Comparison of ENCODE assay signal across 20 mouse cellular contexts in genomic region chr10:37409749-37410148, GRCm38 (mm10).
DNase-seq lines count a peak whose midpoint lies in the region; ATAC-seq lines count a peak whose summit lies in the region.
"Had no signal": no experiment of that assay in that cellular context is flagged by ENCODE, and none has a peak within 500 bp of the region (broad histone marks: within the 10 kb centered on the region; RNA-seq: fewer than 3 reads in every experiment).

No protein-coding gene starts in this region.

- no peak overlapping the region for H3K4me3 ChIP-seq in embryonic facial prominence, embryonic 14.5 days (ENCODE audit: low read depth, low read length)
- H3K4me3 ChIP-seq in embryonic facial prominence, embryonic 10.5 days: no peak overlapping the region
- H3K4me3 ChIP-seq in forebrain, embryonic 16.5 days (replicated peaks; ENCODE audit: low read length): no peak overlapping the region
- H3K4me3 ChIP-seq in forebrain, embryonic 10.5 days: no peak overlapping the region
- H3K4me3 ChIP-seq in midbrain, embryonic 11.5 days (ENCODE audit: low read depth, low read length): no peak overlapping the region
- H3K4me3 ChIP-seq in midbrain, embryonic 15.5 days: no peak overlapping the region
- H3K4me3 ChIP-seq: embryonic facial prominence, embryonic 15.5 days; erythroblast, embryonic 14.5 days; gastrocnemius, adult 2 months; heart, embryonic 12.5 days; hindbrain, embryonic 10.5 days; intestine, embryonic 15.5 days had no signal

- no peaks in the 10 kb centered on the region for H3K4me1 ChIP-seq in embryonic facial prominence, embryonic 14.5 days (ENCODE audit: control insufficient read depth, insufficient read depth, low read length)
- no peaks in the 10 kb centered on the region for H3K4me1 ChIP-seq in embryonic facial prominence, embryonic 10.5 days
- H3K4me1 ChIP-seq in forebrain, embryonic 16.5 days (replicated peaks; ENCODE audit: control insufficient read depth, insufficient read depth, low read length): no peaks in the 10 kb centered on the region
- H3K4me1 ChIP-seq in forebrain, embryonic 10.5 days: no peaks in the 10 kb centered on the region
- H3K4me1 ChIP-seq in midbrain, embryonic 11.5 days (ENCODE audit: control insufficient read depth, insufficient read depth, low read length): no peaks in the 10 kb centered on the region
- no peaks in the 10 kb centered on the region for H3K4me1 ChIP-seq in midbrain, embryonic 15.5 days
- H3K4me1 ChIP-seq: embryonic facial prominence, embryonic 15.5 days; heart, embryonic 12.5 days; hindbrain, embryonic 10.5 days; intestine, embryonic 15.5 days had no signal

- no peaks in the 10 kb centered on the region for H3K9me3 ChIP-seq in embryonic facial prominence, embryonic 14.5 days (ENCODE audit: control insufficient read depth, low read length)
- no peaks in the 10 kb centered on the region for H3K9me3 ChIP-seq in embryonic facial prominence, embryonic 10.5 days
- no peaks in the 10 kb centered on the region for H3K9me3 ChIP-seq in forebrain, embryonic 16.5 days (ENCODE audit: control insufficient read depth, low read length)
- H3K9me3 ChIP-seq in forebrain, embryonic 10.5 days: no peaks in the 10 kb centered on the region
- no peaks in the 10 kb centered on the region for H3K9me3 ChIP-seq in midbrain, embryonic 11.5 days (ENCODE audit: control insufficient read depth, low read length)
- H3K9me3 ChIP-seq in midbrain, embryonic 15.5 days: no peaks in the 10 kb centered on the region
- H3K9me3 ChIP-seq: embryonic facial prominence, embryonic 15.5 days; G1E; heart, embryonic 12.5 days; hindbrain, embryonic 10.5 days; intestine, embryonic 15.5 days had no signal

- H3K4me2 ChIP-seq in embryonic facial prominence, embryonic 14.5 days (ENCODE audit: low read depth, low read length): no peak overlapping the region
- no peak overlapping the region for H3K4me2 ChIP-seq in forebrain, embryonic 16.5 days (ENCODE audit: low read length)
- H3K4me2 ChIP-seq in midbrain, embryonic 11.5 days: no peak overlapping the region
- H3K4me2 ChIP-seq in midbrain, embryonic 15.5 days: no peak overlapping the region
- H3K4me2 ChIP-seq: embryonic facial prominence, embryonic 15.5 days; heart, embryonic 12.5 days; intestine, embryonic 15.5 days had no signal

- 24% methylated on average over 1 of the region's 1 CpGs for WGBS in embryonic facial prominence, embryonic 14.5 days
- 50% methylated on average over 1 of the region's 1 CpGs for WGBS in embryonic facial prominence, embryonic 10.5 days
- 25% methylated on average over 1 of the region's 1 CpGs for WGBS in forebrain, embryonic 16.5 days
- 59% methylated on average over 1 of the region's 1 CpGs for WGBS in forebrain, embryonic 10.5 days
- 59% methylated on average over 1 of the region's 1 CpGs for WGBS in midbrain, embryonic 11.5 days
- 29% methylated on average over 1 of the region's 1 CpGs for WGBS in midbrain, embryonic 15.5 days

- no peak for ATAC-seq in embryonic facial prominence, embryonic 14.5 days (ENCODE audit: low read depth)
- ATAC-seq in forebrain, embryonic 16.5 days: peak; percentile 81
- 0 out of 2 replicates have a peak, but pooled peaks have one; percentile 54 for ATAC-seq in midbrain, embryonic 11.5 days (ENCODE audit: low FRiP score)
- no peak for ATAC-seq in midbrain, embryonic 15.5 days (replicated peaks)
- ATAC-seq: CD4-positive, CD25-positive, alpha-beta regulatory T cell, adult 4 months; intestine, embryonic 15.5 days had no signal

- peak; percentile 18 for DNase-seq in cerebellum, adult 9-10 months
- no peak for DNase-seq in cerebellum, postnatal 4 days (ENCODE audit: low spot score in 2 of 2)
- peak; percentile 28 for DNase-seq in embryonic facial prominence, embryonic 14.5 days (ENCODE audit: low spot score)
- no peak for DNase-seq in embryonic facial prominence, embryonic 10.5 days (ENCODE audit: low spot score)
- no peak for DNase-seq in forebrain, embryonic 10.5 days (ENCODE audit: extremely low spot score, low spot score)
- DNase-seq in midbrain, embryonic 11.5 days (ENCODE audit: low spot score, missing footprints): no peak
- DNase-seq: adrenal gland, postnatal 10 days; B cell, adult 2 months; gastrocnemius, adult 2 months; gastrocnemius, postnatal 25 days; kidney, adult 18-20 months had no signal

- no peaks in the 10 kb centered on the region for H3K27me3 ChIP-seq in embryonic facial prominence, embryonic 14.5 days (replicated peaks; ENCODE audit: control insufficient read depth, insufficient read depth, low read length)
- H3K27me3 ChIP-seq in embryonic facial prominence, embryonic 10.5 days (replicated peaks; ENCODE audit: low read depth, poor library complexity, severe bottlenecking): no peaks in the 10 kb centered on the region
- H3K27me3 ChIP-seq in forebrain, embryonic 16.5 days (replicated peaks; ENCODE audit: control insufficient read depth, insufficient read depth, low read length): no peaks in the 10 kb centered on the region
- no peaks in the 10 kb centered on the region for H3K27me3 ChIP-seq in forebrain, embryonic 10.5 days (ENCODE audit: poor library complexity, severe bottlenecking)
- H3K27me3 ChIP-seq in midbrain, embryonic 11.5 days (ENCODE audit: control insufficient read depth, insufficient read depth, low read length): no peaks in the 10 kb centered on the region
- H3K27me3 ChIP-seq in midbrain, embryonic 15.5 days (replicated peaks): no peaks in the 10 kb centered on the region
- H3K27me3 ChIP-seq: embryonic facial prominence, embryonic 15.5 days; heart, embryonic 12.5 days; intestine, embryonic 15.5 days had no signal

- H3K9ac ChIP-seq in embryonic facial prominence, embryonic 14.5 days (ENCODE audit: low read depth, low read length): no peak overlapping the region
- no peak overlapping the region for H3K9ac ChIP-seq in forebrain, embryonic 16.5 days (replicated peaks; ENCODE audit: low read depth, low read length)
- no peak overlapping the region for H3K9ac ChIP-seq in midbrain, embryonic 11.5 days (ENCODE audit: low read length)
- no peak overlapping the region for H3K9ac ChIP-seq in midbrain, embryonic 15.5 days
- H3K9ac ChIP-seq: embryonic facial prominence, embryonic 15.5 days; heart, embryonic 12.5 days; intestine, embryonic 15.5 days had no signal

- H3K36me3 ChIP-seq in embryonic facial prominence, embryonic 14.5 days (ENCODE audit: control insufficient read depth, insufficient read depth, low read length): no peaks in the 10 kb centered on the region
- H3K36me3 ChIP-seq in embryonic facial prominence, embryonic 10.5 days (replicated peaks): no peaks in the 10 kb centered on the region
- no peaks in the 10 kb centered on the region for H3K36me3 ChIP-seq in forebrain, embryonic 16.5 days (ENCODE audit: control insufficient read depth, insufficient read depth)
- no peaks in the 10 kb centered on the region for H3K36me3 ChIP-seq in forebrain, embryonic 10.5 days (replicated peaks)
- no peaks in the 10 kb centered on the region for H3K36me3 ChIP-seq in midbrain, embryonic 11.5 days (ENCODE audit: control insufficient read depth, insufficient read depth, low read length)
- H3K36me3 ChIP-seq in midbrain, embryonic 15.5 days (replicated peaks): no peaks in the 10 kb centered on the region
- H3K36me3 ChIP-seq: embryonic facial prominence, embryonic 15.5 days; G1E; heart, embryonic 12.5 days; hindbrain, embryonic 10.5 days; intestine, embryonic 15.5 days had no signal

- no peak overlapping the region for H3K27ac ChIP-seq in embryonic facial prominence, embryonic 14.5 days (replicated peaks; ENCODE audit: low read depth, low read length)
- H3K27ac ChIP-seq in embryonic facial prominence, embryonic 10.5 days (replicated peaks): no peak overlapping the region
- no peak overlapping the region for H3K27ac ChIP-seq in forebrain, embryonic 16.5 days (ENCODE audit: low read length)
- H3K27ac ChIP-seq in forebrain, embryonic 10.5 days: no peak overlapping the region
- H3K27ac ChIP-seq in midbrain, embryonic 11.5 days (ENCODE audit: low read depth, low read length): no peak overlapping the region
- H3K27ac ChIP-seq in midbrain, embryonic 15.5 days: no peak overlapping the region
- H3K27ac ChIP-seq: embryonic facial prominence, embryonic 15.5 days; gastrocnemius, adult 2 months; hindbrain, embryonic 10.5 days; intestine, embryonic 15.5 days had no signal

Comparison
In these comparisons a context has a peak if more than half of its experiments do, and no peak if none do; other contexts are left out.
1. DNase-seq: peak in cerebellum, adult 9-10 months (single experiment) and embryonic facial prominence, embryonic 14.5 days (single experiment); none in cerebellum, postnatal 4 days (0 of 2), embryonic facial prominence, embryonic 10.5 days (single experiment), forebrain, embryonic 10.5 days (single experiment) and midbrain, embryonic 11.5 days (single experiment).
2. ATAC-seq: peak in forebrain, embryonic 16.5 days (single experiment) and midbrain, embryonic 11.5 days (single experiment); none in embryonic facial prominence, embryonic 14.5 days (single experiment) and midbrain, embryonic 15.5 days (single experiment).